ENCODE assay signal across 12 mouse cellular contexts in genomic region chr5:92982673-92983072, GRCm38 (mm10).
DNase-seq lines count a peak whose midpoint lies in the region; ATAC-seq and TF ChIP-seq lines count a peak whose summit lies in the region.
"Had no signal": no experiment of that assay in that cellular context is flagged by ENCODE, and none has a peak within 500 bp of the region (broad histone marks: within the 10 kb centered on the region; RNA-seq: fewer than 3 reads in every experiment).

No protein-coding gene starts in this region.

- H3K27me3 ChIP-seq in hindbrain, postnatal 0 days (ENCODE audit: insufficient read depth, low read length), result no peaks in the 10 kb centered on the region
- H3K27me3 ChIP-seq in hindbrain, embryonic 16.5 days (replicated peaks; ENCODE audit: control insufficient read depth, insufficient read depth, low read length), result no peaks in the 10 kb centered on the region
- H3K27me3 ChIP-seq in forebrain, embryonic 15.5 days, result no peaks in the 10 kb centered on the region
- H3K27me3 ChIP-seq: heart, embryonic 15.5 days; neural tube, embryonic 13.5 days had no signal

- no peaks in the 10 kb centered on the region for H3K4me1 ChIP-seq in hindbrain, postnatal 0 days (ENCODE audit: insufficient read depth, low read length)
- H3K4me1 ChIP-seq in hindbrain, embryonic 16.5 days (ENCODE audit: control insufficient read depth, insufficient read depth, low read depth, low read length), result no peaks in the 10 kb centered on the region
- H3K4me1 ChIP-seq in ES-E14 (ENCODE audit: control insufficient read depth in 2 of 2, insufficient read depth in 2 of 2, low read length in 2 of 2, poor library complexity in 1 of 2), result peaks cover 0 to 10% of the 10 kb centered on the region in 2 experiments; a peak in 2 of 4 replicates
- no peaks in the 10 kb centered on the region for H3K4me1 ChIP-seq in forebrain, embryonic 15.5 days
- H3K4me1 ChIP-seq: neural tube, embryonic 13.5 days had no signal

- H3K9ac ChIP-seq in hindbrain, postnatal 0 days (replicated peaks; ENCODE audit: low read length), result no peak overlapping the region
- H3K9ac ChIP-seq in hindbrain, embryonic 16.5 days (ENCODE audit: low read depth, low read length), result no peak overlapping the region
- no peak overlapping the region for H3K9ac ChIP-seq in ES-E14 (ENCODE audit: insufficient read depth, low read depth, low read length, poor library complexity, severe bottlenecking)
- H3K9ac ChIP-seq in forebrain, embryonic 15.5 days (replicated peaks), result no peak overlapping the region
- H3K9ac ChIP-seq: heart, embryonic 15.5 days; neural tube, embryonic 13.5 days had no signal

- H3K36me3 ChIP-seq in hindbrain, postnatal 0 days (ENCODE audit: insufficient read depth, low read length), result no peaks in the 10 kb centered on the region
- H3K36me3 ChIP-seq in hindbrain, embryonic 16.5 days (ENCODE audit: control insufficient read depth, insufficient read depth, low read length), result no peaks in the 10 kb centered on the region
- H3K36me3 ChIP-seq in ES-E14 (ENCODE audit: control insufficient read depth, insufficient read depth, low read length, poor library complexity, severe bottlenecking), result no peaks in the 10 kb centered on the region
- H3K36me3 ChIP-seq in forebrain, embryonic 15.5 days, result no peaks in the 10 kb centered on the region
- H3K36me3 ChIP-seq: heart, embryonic 15.5 days; neural tube, embryonic 13.5 days had no signal

- no peak for ATAC-seq in hindbrain, postnatal 0 days
- ATAC-seq in hindbrain, embryonic 16.5 days, result no peak
- no peak for ATAC-seq in forebrain, embryonic 15.5 days (replicated peaks)

- no peak overlapping the region for H3K4me3 ChIP-seq in hindbrain, postnatal 0 days (ENCODE audit: low read length)
- H3K4me3 ChIP-seq in hindbrain, embryonic 16.5 days (ENCODE audit: low read length), result no peak overlapping the region
- H3K4me3 ChIP-seq in ES-E14 (ENCODE audit: insufficient read depth in 1 of 2, low read depth in 1 of 2, low read length in 2 of 2, poor library complexity in 1 of 2, severe bottlenecking in 1 of 2), result no peak overlapping the region
- no peak overlapping the region for H3K4me3 ChIP-seq in forebrain, embryonic 15.5 days
- H3K4me3 ChIP-seq: heart, embryonic 15.5 days; neural tube, embryonic 13.5 days had no signal

- no peak overlapping the region for H3K4me2 ChIP-seq in hindbrain, postnatal 0 days (ENCODE audit: low read depth, low read length)
- H3K4me2 ChIP-seq in hindbrain, embryonic 16.5 days (ENCODE audit: low read length), result no peak overlapping the region
- no peak overlapping the region for H3K4me2 ChIP-seq in forebrain, embryonic 15.5 days (replicated peaks)
- H3K4me2 ChIP-seq: heart, embryonic 15.5 days; neural tube, embryonic 13.5 days had no signal

- no peaks in the 10 kb centered on the region for H3K9me3 ChIP-seq in hindbrain, postnatal 0 days (ENCODE audit: low read length)
- no peaks in the 10 kb centered on the region for H3K9me3 ChIP-seq in hindbrain, embryonic 16.5 days (ENCODE audit: control insufficient read depth, low read length)
- H3K9me3 ChIP-seq in ES-E14 (ENCODE audit: control insufficient read depth, insufficient read depth, low read depth, low read length), result no peaks in the 10 kb centered on the region
- no peaks in the 10 kb centered on the region for H3K9me3 ChIP-seq in forebrain, embryonic 15.5 days
- H3K9me3 ChIP-seq: heart, embryonic 15.5 days; neural tube, embryonic 13.5 days had no signal

- in situ Hi-C loops in ES-E14 (cut with MboI; ENCODE audit: low sequenced_read_pairs in 2 of 2, unreplicated experiment in 2 of 2), result no loop called here

- no peak for DNase-seq in hindbrain, postnatal 0 days (ENCODE audit: low spot score)
- peak; percentile 33 for DNase-seq in lung, postnatal 14 days
- no peak for DNase-seq in lung, adult 18-20 months
- peak; percentile 65 for DNase-seq in ES-E14 (ENCODE audit: low read depth, low spot score)
- peak; percentile 31 for DNase-seq in induced T-regulatory cell, adult 2 months (ENCODE audit: low read depth)
- no peak for DNase-seq in left cerebral cortex, adult 9 months (ENCODE audit: low spot score in 2 of 2)
- DNase-seq: cerebellum, adult 18-20 months; right cerebral cortex, postnatal 4 days had no signal

- H3K27ac ChIP-seq in hindbrain, postnatal 0 days, result no peak overlapping the region
- no peak overlapping the region for H3K27ac ChIP-seq in hindbrain, embryonic 16.5 days (ENCODE audit: low read depth, low read length)
- H3K27ac ChIP-seq in ES-E14 (ENCODE audit: insufficient read depth, low read depth, low read length, poor library complexity, severe bottlenecking), result no peak overlapping the region
- H3K27ac ChIP-seq in forebrain, embryonic 15.5 days (replicated peaks), result no peak overlapping the region
- H3K27ac ChIP-seq: heart, embryonic 15.5 days; neural tube, embryonic 13.5 days had no signal

- peak; percentile 31 for TF ChIP-seq CTCF in hindbrain, postnatal 0 days (IDR thresholded peaks at IDR 0.05; ENCODE audit: low read depth)

TF ChIP-seq in ES-E14, 5 proteins besides CTCF, POLR2A, EP300 and RAD21:
- TF ChIP-seq ZNF384 (IDR thresholded peaks at IDR 0.05; ENCODE audit: low read depth, low read length), result no peak
- peak; percentile 60; the same call in 1 of the 2 replicates for TF ChIP-seq MAFK (IDR thresholded peaks at IDR 0.05; ENCODE audit: insufficient read depth, low read depth, low read length)
- TF ChIP-seq ZC3H11A (IDR thresholded peaks at IDR 0.05; ENCODE audit: borderline replicate concordance, low read depth, low read length), result peak; percentile 38; the same call in 1 of the 2 replicates

Comparison
In these comparisons a context has a peak if more than half of its experiments do, and no peak if none do; other contexts are left out.
1. DNase-seq: peak in lung, postnatal 14 days (single experiment), ES-E14 (single experiment) and induced T-regulatory cell, adult 2 months (single experiment); none in hindbrain, postnatal 0 days (single experiment), lung, adult 18-20 months (0 of 2) and left cerebral cortex, adult 9 months (0 of 2).